Mouse (Mus musculus) embryonic fibroblast, embryonic 13.5 days (primary cell): ENCODE data around the gene Vwa8.

Experiments
- CTCF ChIP-seq: IDR thresholded peaks from 2 replicates; pipeline ENCODE4 v1.5.1; 2011; ENCODE audit warnings: mild to moderate bottlenecking, control low read depth, low read length, moderate library complexity, borderline replicate concordance; ENCODE audit not compliant: insufficient read depth
- POLR2A ChIP-seq: IDR thresholded peaks from 2 replicates; pipeline ENCODE4 v1.6.1; 2011; ENCODE audit warnings: low read depth, mild to moderate bottlenecking, control low read depth, low read length, moderate library complexity

- no peak for TF ChIP-seq CTCF
- TF ChIP-seq POLR2A = no peak
Measured at GRCm38 (mm10) chr14:78914180-78914579, 65.3 kb downstream of the Vwa8 start.
